Mouse (Mus musculus) lung, postnatal 0 days (tissue): ENCODE results near the gene Opn5. TPM values are rescaled to one million over a fixed set of nuclear protein-coding genes. Genes with fewer than 3 reads are reported as not detected.

ENCODE experiments used
- ATAC-seq: fragments of 200-750 bp; cut with Nextera tagmentation; 2 replicates; pipeline ENCODE4 v1.8.0; 2017; ENCODE audit warnings: moderate library complexity
- DNase-seq: peaks from one replicate; pipeline ENCODE4 v3.0.0-alpha.2; 2016; ENCODE audit warnings: low spot score
- H3K27ac ChIP-seq: fragments of 300-500 bp; sonication (generic); 2 replicates; pipeline ENCODE4 v1.5.1; 2014; ENCODE audit warnings: antibody characterized with exemption, mild to moderate bottlenecking, low read length, mixed read lengths
- H3K27me3 ChIP-seq: fragments of 300-500 bp; sonication (generic); replicated peaks from 2 replicates; pipeline ENCODE4 v1.6.1; 2014; ENCODE audit warnings: low read length, mixed read lengths; ENCODE audit not compliant: insufficient read depth
- H3K36me3 ChIP-seq: fragments of 300-500 bp; sonication (generic); 2 replicates; pipeline ENCODE4 v1.6.1; 2014; ENCODE audit warnings: low read length, mixed read lengths; ENCODE audit not compliant: insufficient read depth
- H3K4me1 ChIP-seq: fragments of 300-500 bp; sonication (generic); 2 replicates; pipeline ENCODE4 v1.6.1; 2014; ENCODE audit warnings: antibody characterized with exemption, low read depth, low read length, mixed read lengths; ENCODE audit not compliant: insufficient read depth
- H3K4me2 ChIP-seq: fragments of 300-500 bp; sonication (generic); replicated peaks from 2 replicates; pipeline ENCODE4 v1.6.1; 2014; ENCODE audit warnings: low read depth, mild to moderate bottlenecking, low read length, moderate library complexity, mixed read lengths
- H3K4me3 ChIP-seq: fragments of 300-500 bp; sonication (generic); 2 replicates; pipeline ENCODE4 v1.5.1; 2014; ENCODE audit warnings: low read depth, low read length
- H3K9ac ChIP-seq: fragments of 300-500 bp; sonication (generic); replicated peaks from 2 replicates; pipeline ENCODE4 v1.6.1; 2014; ENCODE audit warnings: low read depth, mild to moderate bottlenecking
- H3K9me3 ChIP-seq: fragments of 300-500 bp; sonication (generic); 2 replicates; pipeline ENCODE4 v1.6.1; 2016; ENCODE audit warnings: low read length, mixed read lengths
- CTCF ChIP-seq: IDR thresholded peaks from 2 replicates; pipeline ENCODE4 v1.5.1; 2016; ENCODE audit warnings: antibody characterized with exemption, mild to moderate bottlenecking
- EP300 ChIP-seq: IDR thresholded peaks from 2 replicates; pipeline ENCODE4 v1.6.1; 2016; ENCODE audit warnings: antibody characterized with exemption, mild to moderate bottlenecking, control low read depth
- WGBS: fragments of 180-500 bp; shearing (Covaris S2); extraction: QIAGEN DNeasy Blood & Tissue Kit; methylation state at CpG from one replicate; pipeline ENCODE4 v1.1.7; 2014; 5-methylcytosine and 5-hydroxymethylcytosine counted together
- polyA plus RNA-seq: library from polyadenylated mRNA; unstranded; fragments of >200 nt; fragmentation: Nextera tagmentation; extraction: Ambion mirVana; gene quantifications from 2 replicates; pipeline ENCODE4 v1.2.1, GENCODE M21; 2015

Gene Opn5
- polyA plus RNA-seq, 1 experiment from 2014 or later: not detected

GRCm38 (mm10) chr17:42576671-42577168, 34.5 kb downstream of the Opn5 start:
- Histone ChIP-seq H3K4me3 (no peak overlapping the region), H3K9ac (no peak overlapping the region), H3K27me3 (no peaks in the 10 kb centered on the region), H3K9me3 (no peaks in the 10 kb centered on the region), H3K4me2 (no peak overlapping the region), H3K4me1 (no peaks in the 10 kb centered on the region), H3K36me3 (no peaks in the 10 kb centered on the region), H3K27ac (no peak overlapping the region)
- ATAC-seq: no peak
- 34% methylated on average over 6 of the region's 6 CpGs for WGBS
- no peak for TF ChIP-seq CTCF
- no peak for TF ChIP-seq EP300
- no peak for DNase-seq

- ATAC-seq: no peak
- Histone ChIP-seq H3K4me2 (no peak overlapping the region), H3K27ac (no peak overlapping the region), H3K4me1 (no peaks in the 10 kb centered on the region), H3K27me3 (no peaks in the 10 kb centered on the region), H3K9me3 (no peaks in the 10 kb centered on the region), H3K4me3 (no peak overlapping the region), H3K36me3 (no peaks in the 10 kb centered on the region), H3K9ac (no peak overlapping the region)
- DNase-seq: no peak
- WGBS: 76% methylated on average over 8 of the region's 8 CpGs
- TF ChIP-seq EP300 (no peak), CTCF (no peak)
Observed at GRCm38 (mm10) chr17:42573786-42574185, 37.4 kb downstream of the Opn5 start.

- Histone ChIP-seq H3K9ac (no peak overlapping the region), H3K4me1 (no peaks in the 10 kb centered on the region), H3K9me3 (no peaks in the 10 kb centered on the region), H3K36me3 (no peaks in the 10 kb centered on the region), H3K27me3 (no peaks in the 10 kb centered on the region), H3K4me2 (no peak overlapping the region), H3K4me3 (no peak overlapping the region), H3K27ac (no peak overlapping the region)
- ATAC-seq (no peak), DNase-seq (no peak)
- TF ChIP-seq CTCF (no peak), EP300 (no peak)
- 85% methylated on average over 2 of the region's 2 CpGs for WGBS
Observed at GRCm38 (mm10) chr17:42549578-42549977, 61.6 kb downstream of the Opn5 start.

- H3K9me3 ChIP-seq: no peaks in the 10 kb centered on the region
- no peak overlapping the region for H3K4me2 ChIP-seq
- no peak overlapping the region for H3K27ac ChIP-seq
- no peak overlapping the region for H3K4me3 ChIP-seq
- ATAC-seq (no peak), DNase-seq (no peak)
- H3K36me3 ChIP-seq: no peaks in the 10 kb centered on the region
- 68% methylated on average over 5 of the region's 5 CpGs for WGBS
- no peaks in the 10 kb centered on the region for H3K27me3 ChIP-seq
- no peaks in the 10 kb centered on the region for H3K4me1 ChIP-seq
- no peak for TF ChIP-seq CTCF
- no peak for TF ChIP-seq EP300
- no peak overlapping the region for H3K9ac ChIP-seq
Observed at GRCm38 (mm10) chr17:42530147-42530546, 81.0 kb downstream of the Opn5 start.

GRCm38 (mm10) chr17:42509356-42510262, 101.6 kb downstream of the Opn5 start:
- DNase-seq (no peak), ATAC-seq (no peak)
- no peak overlapping the region for H3K9ac ChIP-seq
- no peak overlapping the region for H3K4me2 ChIP-seq
- no peak for TF ChIP-seq EP300
- TF ChIP-seq CTCF: no peak
- 70% methylated on average over 9 of the region's 9 CpGs for WGBS
- H3K9me3 ChIP-seq: no peaks in the 10 kb centered on the region
- no peaks in the 10 kb centered on the region for H3K27me3 ChIP-seq
- no peak overlapping the region for H3K4me3 ChIP-seq
- no peaks in the 10 kb centered on the region for H3K4me1 ChIP-seq
- H3K27ac ChIP-seq: no peak overlapping the region
- H3K36me3 ChIP-seq: no peaks in the 10 kb centered on the region

Other genes with a start within 250 kb of the Opn5 start
- 0.06 TPM in 1 of 2 replicates, not detected in the other for gene Adgrf4, start 80.9 kb upstream of the Opn5 start, polyA plus RNA-seq
- not detected in 2 replicates for gene Adgrf2, start 130.8 kb upstream of the Opn5 start, polyA plus RNA-seq